Mouse (Mus musculus): ENCODE results near the gene Masp1. TPM values are rescaled to one million over a fixed set of nuclear protein-coding genes. Genes with fewer than 3 reads are reported as not detected.

The Masp1 gene
- 10 to 100 TPM; 14.0 to 14.7 TPM for total RNA-seq (2021)
- long read RNA-seq, experiment 1, partial matches to known transcripts, result 2 of 17 reads
- long read RNA-seq, experiment 1, other reads (novel, unspliced or antisense), result 11 of 17 reads
- long read RNA-seq, experiment 2, partial matches to known transcripts, result 3 of 14 reads
- long read RNA-seq, experiment 2, other reads (novel, unspliced or antisense), result 8 of 14 reads

- peak; percentile 49 for DNase-seq
These were observed at the start of gene Masp1, which contains the start of gene Rtp4 for GRCm38 (mm10) chr16:23520235-23520871. Gene Masp1, minus strand, starts transcription at chr16:23520815. Gene Rtp4, plus strand, starts transcription at chr16:23520291.

GRCm38 (mm10) chr16:23568369-23568958, 47.8 kb upstream of the Masp1 start:
- no peak for DNase-seq

- DNase-seq, result no peak
These were observed 37.1 kb upstream of the Masp1 start for GRCm38 (mm10) chr16:23557669-23558068.

- DNase-seq, result no peak
These were observed 36.6 kb upstream of the Masp1 start for GRCm38 (mm10) chr16:23557195-23557594.

GRCm38 (mm10) chr16:23554673-23555072, 34.1 kb upstream of the Masp1 start:
- no peak for DNase-seq

- no peak for DNase-seq
These were observed 30.5 kb upstream of the Masp1 start for GRCm38 (mm10) chr16:23550981-23551582.

GRCm38 (mm10) chr16:23550346-23550980, 29.8 kb upstream of the Masp1 start:
- peak; percentile 51 for DNase-seq

GRCm38 (mm10) chr16:23547783-23548182, 27.2 kb upstream of the Masp1 start:
- no peak for DNase-seq

- no peak for DNase-seq
These were observed 23.7 kb upstream of the Masp1 start for GRCm38 (mm10) chr16:23544361-23544760.

- no peak for DNase-seq
These were observed 22.3 kb upstream of the Masp1 start for GRCm38 (mm10) chr16:23542866-23543265.

- DNase-seq, result no peak
These were observed 20.4 kb upstream of the Masp1 start for GRCm38 (mm10) chr16:23541046-23541445.

GRCm38 (mm10) chr16:23533707-23534106, 13.1 kb upstream of the Masp1 start:
- DNase-seq, result no peak

- DNase-seq, result no peak
These were observed 8.6 kb upstream of the Masp1 start for GRCm38 (mm10) chr16:23529186-23529585.

- DNase-seq, result no peak
These were observed 1.5 kb upstream of the Masp1 start for GRCm38 (mm10) chr16:23522081-23522480.

GRCm38 (mm10) chr16:23521092-23521491, 477 bp upstream of the Masp1 start:
- no peak for DNase-seq

GRCm38 (mm10) chr16:23519771-23520170, 844 bp downstream of the Masp1 start:
- DNase-seq, result no peak

GRCm38 (mm10) chr16:23518567-23519369, 1.8 kb downstream of the Masp1 start:
- no peak for DNase-seq

- DNase-seq, result no peak
These were observed 2.7 kb downstream of the Masp1 start for GRCm38 (mm10) chr16:23517754-23518566.

GRCm38 (mm10) chr16:23517230-23517629, 3.4 kb downstream of the Masp1 start:
- DNase-seq, result no peak

GRCm38 (mm10) chr16:23516606-23517005, 4.0 kb downstream of the Masp1 start:
- no peak for DNase-seq

- DNase-seq, result no peak
These were observed 4.8 kb downstream of the Masp1 start for GRCm38 (mm10) chr16:23515766-23516165.
